Mouse (Mus musculus) limb, embryonic 14.5 days (tissue): ENCODE data around the gene E430018J23Rik. TPM values are rescaled to one million over a fixed set of nuclear protein-coding genes. Genes with fewer than 3 reads are reported as not detected.
"Not testable (repeated sequence)": the region's sequence is repeated elsewhere in the genome, so short reads cannot be mapped to it uniquely, and the experiment has no call there.

ENCODE experiments used
- ATAC-seq: fragments of 200-750 bp; cut with Nextera tagmentation; 2 replicates; pipeline ENCODE4 v1.8.0; 2017; ENCODE audit warnings: low read depth, moderate number of reproducible peaks, moderate TSS enrichment; ENCODE audit not compliant: low FRiP score
- DNase-seq: peaks from one replicate; pipeline ENCODE4 v3.0.0-alpha.2; 2015; ENCODE audit warnings: low spot score
- H3K27ac ChIP-seq: fragments of 300-500 bp; sonication (generic); replicated peaks from 2 replicates; pipeline ENCODE4 v1.5.1; 2014; ENCODE audit warnings: low read depth, mild to moderate bottlenecking, low read length, moderate library complexity, mixed read lengths
- H3K27me3 ChIP-seq: fragments of 300-500 bp; sonication (generic); 2 replicates; pipeline ENCODE4 v1.6.1; 2014; ENCODE audit warnings: low read length, mixed read lengths; ENCODE audit not compliant: control insufficient read depth, insufficient read depth
- H3K36me3 ChIP-seq: fragments of 300-500 bp; sonication (generic); 2 replicates; pipeline ENCODE4 v1.6.1; 2014; ENCODE audit warnings: mild to moderate bottlenecking, low read length, moderate library complexity, mixed read lengths; ENCODE audit not compliant: control insufficient read depth, insufficient read depth
- H3K4me1 ChIP-seq: fragments of 300-500 bp; sonication (generic); 2 replicates; pipeline ENCODE4 v1.6.1; 2014; ENCODE audit warnings: antibody characterized with exemption, low read length, mixed read lengths; ENCODE audit not compliant: control insufficient read depth, insufficient read depth
- H3K4me2 ChIP-seq: fragments of 300-500 bp; sonication (generic); replicated peaks from 2 replicates; pipeline ENCODE4 v1.6.1; 2014; ENCODE audit warnings: low read depth, mild to moderate bottlenecking, low read length, moderate library complexity; ENCODE audit not compliant: severe bottlenecking
- H3K4me3 ChIP-seq: fragments of 300-500 bp; sonication (generic); replicated peaks from 2 replicates; pipeline ENCODE4 v1.5.1; 2014; ENCODE audit warnings: low read length
- H3K9ac ChIP-seq: fragments of 300-500 bp; sonication (generic); 2 replicates; pipeline ENCODE4 v1.6.1; 2014; ENCODE audit warnings: mild to moderate bottlenecking, low read depth, low read length, moderate library complexity; ENCODE audit not compliant: severe bottlenecking
- H3K9me3 ChIP-seq: fragments of 300-500 bp; sonication (generic); 2 replicates; pipeline ENCODE4 v1.6.1; 2016; ENCODE audit warnings: low read length; ENCODE audit not compliant: control insufficient read depth
- POLR2A ChIP-seq: fragments of 200-500 bp; IDR thresholded peaks from 2 replicates; pipeline ENCODE4 v1.8.0; 2012; ENCODE audit warnings: inconsistent platforms, mild to moderate bottlenecking, moderate library complexity, borderline replicate concordance; ENCODE audit not compliant: insufficient read depth, insufficient read length; ENCODE audit errors: extremely low read depth
- WGBS: fragments of 180-500 bp; shearing (Covaris S2); extraction: QIAGEN DNeasy Blood & Tissue Kit; methylation state at CpG from one replicate; pipeline ENCODE4 v1.1.7; 2014; 5-methylcytosine and 5-hydroxymethylcytosine counted together
- polyA plus RNA-seq, 2 experiments: library from polyadenylated mRNA; depleted of rRNA in 1 of 2; stranded (reverse) in 1 of 2; unstranded in 1 of 2; fragments of >200 nt; fragmentation: Nextera tagmentation in 1 of 2; extraction: Ambion mirVana in 1 of 2; gene quantifications; 2 replicates each; pipeline versions ENCODE4 v1.2.1 to v1.2.3; 2012 to 2014

Gene E430018J23Rik
- polyA plus RNA-seq, 2 experiments = 7.3 to 8.8 TPM

GRCm38 (mm10) chr7:127425291-127425690 lies 31.9 kb upstream of the E430018J23Rik start:
- ATAC-seq = no peak
- no peak overlapping the region for H3K9ac ChIP-seq
- WGBS = 87% methylated on average over 3 of the region's 3 CpGs
- no peak overlapping the region for H3K27ac ChIP-seq
- DNase-seq = no peak
- no peak for TF ChIP-seq POLR2A
- H3K36me3 ChIP-seq = no peaks in the 10 kb centered on the region
- peaks cover 5% of the 10 kb centered on the region; the same call in 1 of the 2 replicates for H3K4me1 ChIP-seq
- no peaks in the 10 kb centered on the region for H3K9me3 ChIP-seq
- no peak overlapping the region for H3K4me2 ChIP-seq
- no peaks in the 10 kb centered on the region for H3K27me3 ChIP-seq
- no peak overlapping the region for H3K4me3 ChIP-seq

- no peak for TF ChIP-seq POLR2A
- H3K27me3 ChIP-seq = no peaks in the 10 kb centered on the region
- no peaks in the 10 kb centered on the region for H3K9me3 ChIP-seq
- WGBS = 2% methylated on average over 15 of the region's 15 CpGs
- H3K4me1 ChIP-seq = peaks cover 5% of the 10 kb centered on the region; the same call in 1 of the 2 replicates
- 0 out of 2 replicates have a peak overlapping the region, but pooled peaks have one; percentile 32 for H3K9ac ChIP-seq
- ATAC-seq (peak; percentile 35; the same call in 1 of the 2 replicates), DNase-seq (no peak)
- peak overlapping the region; percentile 72 for H3K4me3 ChIP-seq
- H3K36me3 ChIP-seq = peaks cover 7% of the 10 kb centered on the region; the same call in 1 of the 2 replicates
- peak overlapping the region; percentile 93 for H3K4me2 ChIP-seq
- H3K27ac ChIP-seq = no peak overlapping the region
Measured at GRCm38 (mm10) chr7:127422247-127422646, 28.8 kb upstream of the E430018J23Rik start.

GRCm38 (mm10) chr7:127421388-127422191 lies 28.2 kb upstream of the E430018J23Rik start, which contains the start of gene Zfp688:
TSS of gene Zfp688 (minus strand) at chr7:127422068.
- Histone ChIP-seq H3K27me3 (no peaks in the 10 kb centered on the region), H3K9me3 (no peaks in the 10 kb centered on the region), H3K27ac (peak within 1 kb of the TSS; percentile 67), H3K9ac (peak within 1 kb of the TSS; percentile 77), H3K4me1 (peaks cover 5% of the 10 kb centered on the region; the same call in 1 of the 2 replicates), H3K4me2 (peak within 1 kb of the TSS; percentile 93), H3K36me3 (peaks cover 7% of the 10 kb centered on the region; the same call in 1 of the 2 replicates), H3K4me3 (peak within 1 kb of the TSS; percentile 72)
- peak; percentile 96 for ATAC-seq
- TF ChIP-seq POLR2A = peak; percentile 64; the same call in 1 of the 2 replicates
- DNase-seq = peak; percentile 93
- 1% methylated on average over 48 of the region's 48 CpGs for WGBS

GRCm38 (mm10) chr7:127411418-127411817 lies 18.0 kb upstream of the E430018J23Rik start:
- no peak overlapping the region for H3K27ac ChIP-seq
- no peak overlapping the region for H3K4me2 ChIP-seq
- H3K36me3 ChIP-seq = no peaks in the 10 kb centered on the region
- H3K9me3 ChIP-seq = no peaks in the 10 kb centered on the region
- no peaks in the 10 kb centered on the region for H3K27me3 ChIP-seq
- TF ChIP-seq POLR2A = no peak
- H3K9ac ChIP-seq = no peak overlapping the region
- ATAC-seq = no peak
- no peak for DNase-seq
- WGBS = 88% methylated on average over 2 of the region's 2 CpGs
- H3K4me3 ChIP-seq = no peak overlapping the region
- 0 out of 2 replicates have a peak, but pooled peaks cover 2% of the 10 kb centered on the region for H3K4me1 ChIP-seq

- H3K9me3 ChIP-seq, H3K27me3 ChIP-seq, H3K4me1 ChIP-seq, H3K36me3 ChIP-seq: not testable (repeated sequence)
- H3K4me2 ChIP-seq = peak within 1 kb of the TSS; percentile 83
- ATAC-seq = peak; percentile 89
- WGBS = 6% methylated on average over 40 of the region's 40 CpGs
- peak within 1 kb of the TSS; percentile 54 for H3K4me3 ChIP-seq
- TF ChIP-seq POLR2A = peak; percentile 33; the same call in 1 of the 2 replicates
- H3K27ac ChIP-seq = peak within 1 kb of the TSS; percentile 77
- DNase-seq = peak; percentile 90
- H3K9ac ChIP-seq = peak within 1 kb of the TSS; percentile 75
Measured at GRCm38 (mm10) chr7:127406002-127406987, 12.9 kb upstream of the E430018J23Rik start, which contains the start of gene Zfp764. TSS of gene Zfp764 (minus strand) at chr7:127406822.

GRCm38 (mm10) chr7:127404101-127404500 lies 10.7 kb upstream of the E430018J23Rik start:
- not testable (repeated sequence) for DNase-seq, H3K27ac ChIP-seq, H3K9ac ChIP-seq, H3K4me3 ChIP-seq, H3K36me3 ChIP-seq, ATAC-seq, H3K4me2 ChIP-seq, H3K27me3 ChIP-seq, H3K9me3 ChIP-seq, H3K4me1 ChIP-seq
- WGBS = 91% methylated on average over 6 of the region's 6 CpGs
